Mouse (Mus musculus) left cerebral cortex, postnatal 4 days (tissue): ENCODE results near the gene Olfr476. TPM values are rescaled to one million over a fixed set of nuclear protein-coding genes. Genes with fewer than 3 reads are reported as not detected.
"Not testable (repeated sequence)": the region's sequence is repeated elsewhere in the genome, so short reads cannot be mapped to it uniquely, and the experiment has no call there.

ENCODE experiments used
- DNase-seq: peaks from one replicate; pipeline ENCODE4 v3.0.0-alpha.2; 2022
- intact Hi-C: fragments of 180-260 bp; cut with DNase I; formaldehyde crosslinking; loops from one replicate; pipeline ENCODE4 v1.15.1; 2025
- total RNA-seq, 2 experiments: library from RNA; stranded (reverse); gene quantifications; 2 replicates each; pipeline ENCODE4 v1.2.3; 2021

Olfr476 gene
- not detected for total RNA-seq

DNA sequence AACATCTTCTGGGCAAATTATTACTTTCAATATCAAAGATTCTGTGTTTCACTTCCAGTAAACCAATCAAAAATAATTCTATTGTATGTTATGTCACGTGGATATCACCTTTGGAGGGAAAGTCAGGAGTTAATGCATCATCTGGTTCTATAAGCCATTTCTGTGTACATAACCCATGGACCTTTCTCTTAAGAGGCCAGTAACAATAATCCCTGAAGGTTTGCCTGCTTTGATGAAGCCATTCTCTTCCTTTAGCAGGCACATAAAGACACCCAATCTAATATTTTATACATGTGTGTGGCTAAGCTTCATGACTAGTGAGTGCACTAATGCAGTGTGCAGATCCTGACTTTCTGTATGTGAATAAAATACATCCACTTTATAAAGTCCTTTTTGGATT, at the start of gene Olfr476:
Gene Olfr476, plus strand, starts transcription at position 301 of the 400 bp plus-strand sequence.
- intact Hi-C loops: no loop called here
- DNase-seq: no peak

DNA sequence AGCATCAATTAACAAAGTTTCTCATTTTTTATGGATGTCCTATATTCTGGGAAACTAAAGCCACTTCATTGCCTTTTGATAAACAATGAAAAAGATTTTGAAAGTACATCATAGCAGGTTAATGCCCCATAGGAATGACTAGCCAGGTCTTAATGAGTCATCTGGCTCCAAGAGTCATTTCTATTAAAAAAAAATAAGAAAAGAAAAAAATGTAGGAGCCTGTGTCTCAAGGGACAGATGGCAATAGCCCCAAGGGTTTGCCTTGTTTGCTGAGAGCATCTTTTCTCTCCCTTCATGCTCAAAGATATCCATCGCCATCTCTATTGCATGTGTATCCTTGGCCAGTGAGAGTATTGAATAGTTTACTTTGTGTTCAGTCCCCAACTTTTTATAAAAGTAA, 34.5 kb upstream of the Olfr476 start, which contains the start of gene Olfr473:
Gene Olfr473, plus strand, starts transcription at position 301 of the 400 bp plus-strand sequence.
- DNase-seq: no peak
- intact Hi-C loops: no loop called here

DNA sequence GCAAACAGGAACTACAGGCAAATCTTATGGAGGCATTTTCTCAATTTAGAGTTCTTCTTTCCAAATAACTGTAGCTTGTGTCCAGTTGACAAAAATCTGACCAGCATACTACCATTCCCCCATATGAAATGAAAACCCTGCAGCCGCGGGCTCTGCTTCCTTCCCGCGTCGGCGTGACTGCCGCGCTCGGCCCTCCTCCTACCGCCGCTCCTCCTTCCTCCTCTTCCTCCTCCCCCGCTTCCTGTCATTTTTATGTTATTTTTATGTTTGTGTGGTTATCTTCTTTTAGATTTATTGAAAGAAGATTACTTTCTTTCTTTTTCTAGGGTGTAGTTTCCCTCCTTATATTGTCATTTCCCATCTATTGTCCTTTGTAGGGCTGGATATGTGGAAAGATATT, 12.1 kb upstream of the Olfr476 start:
- intact Hi-C loops, DNase-seq: not testable (repeated sequence)

DNA sequence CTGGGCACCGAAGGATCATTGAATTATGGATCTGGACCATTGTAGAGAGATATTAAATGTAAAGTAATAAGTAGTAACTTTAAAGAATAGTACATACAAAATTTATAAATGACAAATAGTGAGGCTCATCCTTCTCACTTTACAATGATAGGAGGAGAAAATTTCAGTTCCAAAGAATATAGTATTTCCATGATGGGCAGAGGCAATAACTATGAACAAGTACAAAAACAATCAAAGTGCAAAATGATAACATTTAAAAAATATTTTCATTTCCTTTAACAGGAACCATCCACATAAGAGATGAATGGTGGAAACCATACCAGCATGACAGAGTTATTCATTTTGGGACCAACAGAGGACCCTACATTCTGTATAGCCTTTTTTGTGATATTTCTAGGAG, 10.3 kb upstream of the Olfr476 start, which contains the start of gene Olfr474:
Gene Olfr474, plus strand, starts transcription at position 301 of the 400 bp plus-strand sequence.
- no peak for DNase-seq
- intact Hi-C loops: no loop called here

DNA sequence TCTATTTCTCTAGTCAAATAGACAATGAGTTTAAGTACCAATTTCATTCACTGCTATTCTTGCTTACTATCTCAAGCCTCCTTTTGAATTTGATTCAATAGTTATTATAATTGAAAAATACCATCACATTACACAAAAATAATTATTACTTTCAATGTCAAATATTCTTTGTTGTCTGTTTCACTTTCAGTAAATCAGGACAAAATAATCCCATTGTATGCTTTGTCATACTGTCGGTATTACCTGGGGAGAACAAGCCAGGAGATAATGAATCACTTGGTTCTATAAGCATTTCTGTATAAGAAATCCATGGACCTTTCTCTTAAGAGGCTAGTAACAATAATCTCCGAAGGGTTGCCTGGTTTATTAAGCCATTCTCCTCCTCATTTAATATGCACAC, 21.8 kb downstream of the Olfr476 start, which contains the start of gene Olfr477:
Gene Olfr477, plus strand, starts transcription at position 301 of the 400 bp plus-strand sequence.
- no peak for DNase-seq
- intact Hi-C loops: no loop called here

DNA sequence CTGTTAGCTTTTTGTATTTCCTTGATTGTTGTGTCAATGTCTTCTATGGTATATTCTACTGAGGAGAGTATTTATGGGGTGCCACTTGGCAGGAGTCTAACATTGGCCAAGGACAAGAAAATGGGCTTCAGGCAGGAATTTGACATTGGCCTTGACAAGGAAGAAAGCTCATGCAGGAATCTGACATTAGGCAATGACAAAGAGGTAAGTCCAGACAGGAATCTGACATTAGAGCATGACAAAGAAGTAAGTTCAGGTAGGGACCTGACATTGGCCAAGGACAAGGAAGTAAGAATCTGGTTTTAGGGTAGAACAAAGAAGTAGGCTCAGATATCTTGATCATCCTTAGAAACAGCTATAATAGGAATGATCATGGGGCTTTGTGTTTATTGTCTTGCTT, 49.7 kb downstream of the Olfr476 start:
- DNase-seq, intact Hi-C loops: not testable (repeated sequence)

Other genes starting within 250 kb of the Olfr476 start
- not detected for gene Cyb5r2, start 206.8 kb upstream of the Olfr476 start, total RNA-seq
- gene Ovch2, start 163.6 kb upstream of the Olfr476 start, total RNA-seq: not detected
- not detected for gene Olfr467, start 152.5 kb upstream of the Olfr476 start, total RNA-seq
- gene Olfr469, start 139.3 kb upstream of the Olfr476 start, total RNA-seq: not detected
- not detected for gene Olfr470, start 117.3 kb upstream of the Olfr476 start, total RNA-seq
- gene Olfr472, start 66.9 kb upstream of the Olfr476 start, total RNA-seq: not detected
- not detected for gene Olfr473, start 34.4 kb upstream of the Olfr476 start, total RNA-seq
- not detected for gene Olfr474, start 10.2 kb upstream of the Olfr476 start, total RNA-seq
- not detected for gene Olfr477, start 21.9 kb downstream of the Olfr476 start, total RNA-seq
- not detected for gene Olfr478, start 69.2 kb downstream of the Olfr476 start, total RNA-seq
- not detected for gene Olfr479, start 85.9 kb downstream of the Olfr476 start, total RNA-seq
- gene Olfr480, start 102.5 kb downstream of the Olfr476 start, total RNA-seq: not detected
- gene Olfr481, start 115.1 kb downstream of the Olfr476 start, total RNA-seq: not detected
- gene Olfr482, start 132.8 kb downstream of the Olfr476 start, total RNA-seq: 1 to 10 TPM; 1.7 to 1.9 TPM
- gene Olfr483, start 136.0 kb downstream of the Olfr476 start, total RNA-seq: not detected
- gene Olfr484, start 162.6 kb downstream of the Olfr476 start, total RNA-seq: not detected
- not detected for gene Olfr485, start 195.1 kb downstream of the Olfr476 start, total RNA-seq
- not detected for gene Olfr486, start 207.9 kb downstream of the Olfr476 start, total RNA-seq
- not detected for gene Olfr487, start 249.8 kb downstream of the Olfr476 start, total RNA-seq